Mouse (Mus musculus): Measurements from ENCODE around the gene Arid3b. TPM values are rescaled to one million over a fixed set of nuclear protein-coding genes. Genes with fewer than 3 reads are reported as not detected.

The Arid3b gene
- total RNA-seq, 1 experiment, result 23.4 TPM

DNA sequence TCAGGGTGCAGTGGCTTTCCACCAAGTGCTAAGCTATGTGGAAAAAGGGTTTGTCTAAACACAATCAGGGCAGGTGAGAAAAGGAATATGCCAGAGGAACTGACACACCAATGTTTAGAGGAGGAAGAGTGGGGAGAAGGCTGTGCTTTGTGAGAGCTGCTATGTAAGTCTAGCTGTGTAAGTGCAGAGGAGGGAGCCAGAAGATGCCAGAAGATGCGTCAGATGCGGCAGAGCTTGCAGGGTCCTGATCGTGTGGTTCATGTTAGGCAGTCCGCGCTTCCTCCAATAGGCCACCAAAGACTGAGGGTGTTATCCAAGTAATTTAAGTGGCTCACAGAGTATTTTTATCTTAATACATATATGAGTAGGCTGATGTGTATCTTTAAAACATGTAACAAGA is 31.3 kb upstream of the Arid3b start:
- no peak for DNase-seq (ENCODE audit: low read depth, low spot score)
- H3K27ac ChIP-seq (ENCODE audit: insufficient read depth, low read depth, low read length, poor library complexity, severe bottlenecking), result no peak overlapping the region
- TF ChIP-seq HCFC1 (IDR thresholded peaks at IDR 0.05; ENCODE audit: borderline replicate concordance, insufficient read depth, low read length) (no peak), MAFK (IDR thresholded peaks at IDR 0.05; ENCODE audit: insufficient read depth, low read depth, low read length) (no peak)
- in situ Hi-C loops (cut with MboI; ENCODE audit: low sequenced_read_pairs in 2 of 2, unreplicated experiment in 2 of 2), result loop anchor here (10.0 to 25.0 kb wide), 2 partner anchors 127 to 344 kb away; partner anchors contain the start of genes Islr (in 1 of the 2) and Islr2 (in 1 of the 2)
- no peaks in the 10 kb centered on the region for H3K9me3 ChIP-seq (ENCODE audit: control insufficient read depth, insufficient read depth, low read depth, low read length)
- H3K9ac ChIP-seq (ENCODE audit: insufficient read depth, low read depth, low read length, poor library complexity, severe bottlenecking), result no peak overlapping the region
- H3K4me1 ChIP-seq (ENCODE audit: control insufficient read depth in 2 of 2, insufficient read depth in 2 of 2, low read length in 2 of 2, poor library complexity in 1 of 2), result no peaks in the 10 kb centered on the region
- H3K36me3 ChIP-seq (ENCODE audit: control insufficient read depth, insufficient read depth, low read length, poor library complexity, severe bottlenecking), result no peaks in the 10 kb centered on the region
- H3K4me3 ChIP-seq (ENCODE audit: insufficient read depth in 1 of 2, low read depth in 1 of 2, low read length in 2 of 2, poor library complexity in 1 of 2, severe bottlenecking in 1 of 2), result no peak overlapping the region

DNA sequence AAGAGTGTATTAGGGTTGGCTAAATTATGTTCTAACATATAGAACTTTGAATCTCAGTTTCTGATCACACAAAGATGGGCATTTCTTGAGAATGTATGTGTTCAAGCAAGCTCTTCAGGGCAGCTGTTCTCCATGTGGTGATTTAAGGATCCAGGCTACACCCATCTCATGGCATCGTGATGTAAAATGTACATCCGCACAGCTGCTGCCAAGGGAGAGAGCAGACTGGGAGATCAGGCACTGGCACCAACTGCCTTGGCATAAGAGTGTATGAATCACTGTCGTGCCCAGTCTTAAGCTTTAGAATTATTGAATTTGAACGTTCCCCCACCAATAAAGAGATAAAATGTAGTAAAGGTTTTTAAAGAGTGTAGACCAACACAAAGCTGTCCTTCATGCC is 30.6 kb upstream of the Arid3b start:
- DNase-seq (ENCODE audit: low read depth, low spot score), result no peak
- H3K4me3 ChIP-seq (ENCODE audit: insufficient read depth in 1 of 2, low read depth in 1 of 2, low read length in 2 of 2, poor library complexity in 1 of 2, severe bottlenecking in 1 of 2), result no peak overlapping the region
- H3K4me1 ChIP-seq (ENCODE audit: control insufficient read depth in 2 of 2, insufficient read depth in 2 of 2, low read length in 2 of 2, poor library complexity in 1 of 2), result no peaks in the 10 kb centered on the region
- no peaks in the 10 kb centered on the region for H3K36me3 ChIP-seq (ENCODE audit: control insufficient read depth, insufficient read depth, low read length, poor library complexity, severe bottlenecking)
- H3K9me3 ChIP-seq (ENCODE audit: control insufficient read depth, insufficient read depth, low read depth, low read length), result no peaks in the 10 kb centered on the region
- no peak overlapping the region for H3K27ac ChIP-seq (ENCODE audit: insufficient read depth, low read depth, low read length, poor library complexity, severe bottlenecking)
- in situ Hi-C loops (cut with MboI; ENCODE audit: low sequenced_read_pairs in 2 of 2, unreplicated experiment in 2 of 2), result loop anchor here (10.0 to 25.0 kb wide), 2 partner anchors 128 to 345 kb away; partner anchors contain the start of genes Islr (in 1 of the 2) and Islr2 (in 1 of the 2)
- no peak overlapping the region for H3K9ac ChIP-seq (ENCODE audit: insufficient read depth, low read depth, low read length, poor library complexity, severe bottlenecking)
- TF ChIP-seq CHD2 (IDR thresholded peaks at IDR 0.05; ENCODE audit: low read depth, low read length) (no peak), ZC3H11A (IDR thresholded peaks at IDR 0.05; ENCODE audit: borderline replicate concordance, low read depth, low read length) (no peak), MAFK (IDR thresholded peaks at IDR 0.05; ENCODE audit: insufficient read depth, low read depth, low read length) (no peak), ZNF384 (IDR thresholded peaks at IDR 0.05; ENCODE audit: low read depth, low read length) (no peak), HCFC1 (IDR thresholded peaks at IDR 0.05; ENCODE audit: borderline replicate concordance, insufficient read depth, low read length) (no peak)

DNA sequence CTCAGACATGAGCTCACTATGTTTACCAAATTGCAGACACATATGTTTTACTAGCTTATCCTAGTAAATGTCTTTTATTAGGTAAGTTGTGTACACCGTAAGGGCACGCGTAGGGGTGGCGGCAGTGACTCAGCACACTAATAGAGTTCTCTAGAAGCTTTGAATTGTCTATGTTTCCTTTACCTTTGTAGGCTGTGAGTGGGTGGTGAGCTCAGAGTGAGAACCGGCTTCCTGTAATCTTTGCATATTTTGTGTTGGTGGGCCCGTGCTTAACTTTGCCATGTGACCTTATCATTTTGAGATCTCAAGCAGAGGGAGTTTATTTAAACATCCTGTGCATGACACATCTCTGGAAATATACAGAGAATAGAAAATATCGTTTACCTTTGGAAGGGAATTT is 29.9 kb upstream of the Arid3b start:
- TF ChIP-seq ZNF384 (IDR thresholded peaks at IDR 0.05; ENCODE audit: low read depth, low read length) (no peak), CHD2 (IDR thresholded peaks at IDR 0.05; ENCODE audit: low read depth, low read length) (no peak), HCFC1 (IDR thresholded peaks at IDR 0.05; ENCODE audit: borderline replicate concordance, insufficient read depth, low read length) (no peak), ZC3H11A (IDR thresholded peaks at IDR 0.05; ENCODE audit: borderline replicate concordance, low read depth, low read length) (no peak), MAFK (IDR thresholded peaks at IDR 0.05; ENCODE audit: insufficient read depth, low read depth, low read length) (no peak)
- H3K9me3 ChIP-seq (ENCODE audit: control insufficient read depth, insufficient read depth, low read depth, low read length), result no peaks in the 10 kb centered on the region
- DNase-seq (ENCODE audit: low read depth, low spot score), result no peak
- no peak overlapping the region for H3K9ac ChIP-seq (ENCODE audit: insufficient read depth, low read depth, low read length, poor library complexity, severe bottlenecking)
- H3K36me3 ChIP-seq (ENCODE audit: control insufficient read depth, insufficient read depth, low read length, poor library complexity, severe bottlenecking), result no peaks in the 10 kb centered on the region
- H3K4me3 ChIP-seq (ENCODE audit: insufficient read depth in 1 of 2, low read depth in 1 of 2, low read length in 2 of 2, poor library complexity in 1 of 2, severe bottlenecking in 1 of 2), result no peak overlapping the region
- no peak overlapping the region for H3K27ac ChIP-seq (ENCODE audit: insufficient read depth, low read depth, low read length, poor library complexity, severe bottlenecking)
- no peaks in the 10 kb centered on the region for H3K4me1 ChIP-seq (ENCODE audit: control insufficient read depth in 2 of 2, insufficient read depth in 2 of 2, low read length in 2 of 2, poor library complexity in 1 of 2)
- in situ Hi-C loops (cut with MboI; ENCODE audit: low sequenced_read_pairs in 2 of 2, unreplicated experiment in 2 of 2), result loop anchor here (10.0 to 25.0 kb wide), 2 partner anchors 128 to 346 kb away; partner anchors contain the start of genes Islr (in 1 of the 2) and Islr2 (in 1 of the 2)

DNA sequence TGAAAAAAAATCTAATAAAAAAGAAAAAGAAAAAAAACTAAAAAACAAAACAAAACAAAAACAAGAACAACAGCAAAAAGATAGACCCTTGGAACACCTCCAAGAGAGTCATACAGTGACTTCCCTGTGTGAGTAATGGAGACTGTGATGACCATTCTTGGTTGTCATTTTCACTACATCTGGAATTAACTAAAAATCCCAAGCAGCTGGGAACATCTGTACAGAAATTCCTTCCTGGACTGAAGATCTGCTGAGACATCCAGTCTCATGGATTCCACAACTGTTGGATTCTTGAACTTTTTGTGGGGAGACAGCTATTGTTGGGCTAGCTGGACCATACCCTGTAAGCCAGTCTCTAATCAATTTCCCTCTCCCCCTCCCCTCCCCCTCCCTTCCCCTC is 27.7 kb upstream of the Arid3b start:
- no peak overlapping the region for H3K9ac ChIP-seq (ENCODE audit: insufficient read depth, low read depth, low read length, poor library complexity, severe bottlenecking)
- TF ChIP-seq CHD2 (IDR thresholded peaks at IDR 0.05; ENCODE audit: low read depth, low read length) (no peak), ZC3H11A (IDR thresholded peaks at IDR 0.05; ENCODE audit: borderline replicate concordance, low read depth, low read length) (no peak), ZNF384 (IDR thresholded peaks at IDR 0.05; ENCODE audit: low read depth, low read length) (no peak), HCFC1 (IDR thresholded peaks at IDR 0.05; ENCODE audit: borderline replicate concordance, insufficient read depth, low read length) (no peak), MAFK (IDR thresholded peaks at IDR 0.05; ENCODE audit: insufficient read depth, low read depth, low read length) (no peak)
- no peaks in the 10 kb centered on the region for H3K36me3 ChIP-seq (ENCODE audit: control insufficient read depth, insufficient read depth, low read length, poor library complexity, severe bottlenecking)
- no peaks in the 10 kb centered on the region for H3K9me3 ChIP-seq (ENCODE audit: control insufficient read depth, insufficient read depth, low read depth, low read length)
- no peak overlapping the region for H3K27ac ChIP-seq (ENCODE audit: insufficient read depth, low read depth, low read length, poor library complexity, severe bottlenecking)
- in situ Hi-C loops (cut with MboI; ENCODE audit: low sequenced_read_pairs in 2 of 2, unreplicated experiment in 2 of 2), result loop anchor here (10.0 to 25.0 kb wide), 2 partner anchors 130 to 348 kb away; partner anchors contain the start of genes Islr (in 1 of the 2) and Islr2 (in 1 of the 2)
- DNase-seq (ENCODE audit: low read depth, low spot score), result no peak
- no peaks in the 10 kb centered on the region for H3K4me1 ChIP-seq (ENCODE audit: control insufficient read depth in 2 of 2, insufficient read depth in 2 of 2, low read length in 2 of 2, poor library complexity in 1 of 2)
- no peak overlapping the region for H3K4me3 ChIP-seq (ENCODE audit: insufficient read depth in 1 of 2, low read depth in 1 of 2, low read length in 2 of 2, poor library complexity in 1 of 2, severe bottlenecking in 1 of 2)
